Mouse (Mus musculus) stomach, postnatal 0 days (tissue): ENCODE results near the gene A630095N17Rik.

Source experiments
- CTCF ChIP-seq: IDR thresholded peaks from 2 replicates; pipeline ENCODE4 v1.5.1; 2016; ENCODE audit warnings: antibody characterized with exemption, low read depth, mild to moderate bottlenecking, moderate library complexity
- EP300 ChIP-seq: optimal IDR thresholded peaks from 2 replicates; pipeline ENCODE3; 2016; ENCODE audit warnings: antibody characterized with exemption

GRCm38 (mm10) chr1:75191258-75191621, 40.7 kb downstream of the A630095N17Rik start:
- TF ChIP-seq EP300 (no peak), CTCF (no peak)
